Mouse (Mus musculus) cerebellum, postnatal 14 days (tissue): ENCODE data around the gene Dpm2.

ENCODE experiments used
- DNase-seq, 2 experiments: peaks; one replicate each; pipeline ENCODE4 v3.0.0; 2021; ENCODE audit warnings: mixed read lengths in 2 of 2

The Dpm2 gene

GRCm38 (mm10) chr2:32618051-32618450 lies 47.4 kb downstream of the Dpm2 start:
- no peak for DNase-seq

GRCm38 (mm10) chr2:32620682-32621516 lies 50.2 kb downstream of the Dpm2 start:
- no peak for DNase-seq

GRCm38 (mm10) chr2:32621517-32621859 lies 50.8 kb downstream of the Dpm2 start, which contains the start of gene Ak1:
TSS of gene Ak1 (plus strand) at chr2:32621758.
- no peak for DNase-seq
